13 mouse cellular contexts compared by ENCODE assay signal in the genomic region with DNA sequence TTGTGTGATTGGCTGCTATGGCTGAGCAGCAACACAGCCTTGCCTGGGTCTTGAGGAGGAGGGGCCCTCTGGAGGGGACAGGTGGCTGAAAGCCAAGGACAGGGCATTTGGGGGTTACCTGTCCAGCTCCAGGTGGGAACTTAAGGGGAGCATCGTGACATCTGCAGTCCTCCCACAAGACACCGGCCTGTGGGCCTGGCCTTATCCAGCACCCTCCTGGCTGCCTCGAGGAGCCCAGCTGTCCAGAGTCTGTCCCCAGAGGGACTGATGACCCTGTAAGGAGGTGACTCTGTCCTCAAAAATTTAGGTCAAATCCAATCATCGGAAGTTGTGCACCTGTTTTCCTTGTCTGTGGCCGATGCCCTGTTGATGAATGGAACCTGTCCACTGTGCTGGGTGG. TPM values are rescaled to one million over a fixed set of nuclear protein-coding genes. Genes with fewer than 3 reads are reported as not detected.
"Had no signal": no experiment of that assay in that cellular context is flagged by ENCODE, and none has a peak within 500 bp of the region (broad histone marks: within the 10 kb centered on the region; RNA-seq: fewer than 3 reads in every experiment).

No protein-coding gene starts in this region.

- H3K9ac ChIP-seq: limb, embryonic 12.5 days; liver, embryonic 13.5 days; liver, postnatal 0 days; lung, embryonic 15.5 days; midbrain, embryonic 12.5 days had no signal

- H3K4me3 ChIP-seq: limb, embryonic 12.5 days; liver, embryonic 13.5 days; lung, embryonic 15.5 days; megakaryocyte, embryonic 14.5 days; midbrain, embryonic 12.5 days had no signal

- DNase-seq: kidney, postnatal 25 days; layer of hippocampus, adult 9-11 months; layer of hippocampus, postnatal 36 days; liver; liver, embryonic 13.5 days; liver, postnatal 0 days; lung, postnatal 14 days; thymus, postnatal 4 days had no signal

- H3K4me2 ChIP-seq: limb, embryonic 12.5 days; liver, embryonic 13.5 days; lung, embryonic 15.5 days; midbrain, embryonic 12.5 days had no signal

- H3K9me3 ChIP-seq: limb, embryonic 12.5 days; liver, embryonic 13.5 days; lung, embryonic 15.5 days; megakaryocyte, embryonic 14.5 days; midbrain, embryonic 12.5 days had no signal

- H3K27ac ChIP-seq: limb, embryonic 12.5 days; liver, embryonic 13.5 days; lung, embryonic 15.5 days; macrophage; midbrain, embryonic 12.5 days had no signal

- ATAC-seq: liver, postnatal 0 days had no signal

- H3K36me3 ChIP-seq: limb, embryonic 12.5 days; liver, embryonic 13.5 days; lung, embryonic 15.5 days; midbrain, embryonic 12.5 days had no signal

RNA-seq across cellular contexts. Expression of a gene that starts 54.1 kb away (rescaled TPM):
- polyA plus RNA-seq: macrophage had no signal
